Mouse (Mus musculus) thymus, postnatal 36 days (tissue): ENCODE measurements at regions not wholly inside any gene's neighbourhood (a gene's known extent, or its start where the extent isn't known, plus 50 kb on each side); places are given as distances from the start of the nearest gene placed in this dataset.

Experiments
- DNase-seq, 2 experiments: peaks; one replicate each; pipeline ENCODE4 v3.0.0; 2022; ENCODE audit warnings: mixed read lengths in 2 of 2

DNA sequence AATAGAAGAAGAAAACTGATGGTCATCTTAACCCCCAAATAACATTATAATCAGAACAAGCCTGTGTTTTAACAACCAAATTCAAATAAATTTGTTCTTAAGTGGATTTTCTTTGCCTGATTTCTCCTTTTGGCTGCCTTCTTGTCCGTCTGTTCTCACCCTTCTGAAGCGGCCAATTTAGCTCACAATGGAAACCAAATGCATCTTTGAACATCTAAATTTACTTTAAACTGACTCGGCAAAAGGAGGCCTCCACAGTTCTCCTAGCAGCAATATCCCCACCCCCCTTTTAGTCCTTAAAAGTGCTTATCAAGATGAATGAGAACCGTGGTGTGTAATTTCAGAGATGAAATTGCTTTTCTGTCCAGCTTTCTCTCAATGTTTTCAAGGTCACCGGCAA lies 389.6 kb upstream of the Adamts16 start:
- no peak for DNase-seq

- no peak for DNase-seq
Observed at GRCm38 (mm10) chr13:71214776-71215175, 373.2 kb upstream of the Adamts16 start.

DNA sequence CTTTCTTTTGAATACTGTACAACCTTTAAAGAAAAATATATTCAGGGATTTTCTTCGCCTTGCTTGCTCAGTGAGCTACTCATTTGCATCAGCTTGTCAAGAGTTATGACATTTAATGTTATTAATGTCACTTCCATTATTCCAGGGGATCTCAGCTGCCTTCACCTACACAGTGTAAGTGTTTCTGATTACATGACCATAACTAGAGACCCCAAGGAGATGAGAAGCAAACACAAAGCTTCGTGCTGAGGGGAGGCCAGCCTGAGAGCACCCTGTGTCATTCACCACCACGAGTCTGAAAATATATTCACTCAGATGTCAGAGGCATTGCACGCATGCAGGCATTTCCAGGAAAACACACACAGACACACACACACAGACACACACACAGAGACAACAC lies 369.8 kb upstream of the Adamts16 start:
- no peak for DNase-seq

DNA sequence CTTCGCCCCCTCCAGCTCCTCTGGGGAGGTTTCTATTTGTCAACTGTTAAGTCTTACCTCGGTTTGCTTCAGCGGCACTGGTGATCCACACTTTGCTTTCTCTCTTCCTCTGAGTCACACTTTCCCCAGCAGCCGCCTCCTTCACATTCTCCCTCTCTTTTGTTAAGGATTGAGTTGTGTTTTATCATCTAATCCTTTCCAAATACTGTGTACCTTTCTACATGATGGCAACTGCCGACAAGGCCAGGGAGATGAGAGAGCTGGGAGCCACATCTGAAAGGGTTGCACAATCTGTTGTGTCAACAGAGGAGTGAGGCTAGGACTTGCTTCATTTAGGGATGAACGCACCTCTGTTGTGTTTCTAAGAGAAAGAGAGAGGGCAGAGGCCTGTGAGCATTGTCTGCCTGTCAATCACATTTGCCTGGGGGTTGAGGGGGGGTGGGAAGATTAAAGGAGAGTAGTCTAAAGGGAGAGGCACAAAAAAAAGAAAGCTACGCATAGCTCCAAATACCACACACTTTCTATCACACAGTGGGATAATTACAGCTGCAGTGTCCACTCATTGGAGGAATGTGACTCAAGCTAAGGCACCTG lies 369.1 kb upstream of the Adamts16 start:
- no peak for DNase-seq

GRCm38 (mm10) chr13:71205708-71206107 lies 364.1 kb upstream of the Adamts16 start:
- DNase-seq = no peak

DNA sequence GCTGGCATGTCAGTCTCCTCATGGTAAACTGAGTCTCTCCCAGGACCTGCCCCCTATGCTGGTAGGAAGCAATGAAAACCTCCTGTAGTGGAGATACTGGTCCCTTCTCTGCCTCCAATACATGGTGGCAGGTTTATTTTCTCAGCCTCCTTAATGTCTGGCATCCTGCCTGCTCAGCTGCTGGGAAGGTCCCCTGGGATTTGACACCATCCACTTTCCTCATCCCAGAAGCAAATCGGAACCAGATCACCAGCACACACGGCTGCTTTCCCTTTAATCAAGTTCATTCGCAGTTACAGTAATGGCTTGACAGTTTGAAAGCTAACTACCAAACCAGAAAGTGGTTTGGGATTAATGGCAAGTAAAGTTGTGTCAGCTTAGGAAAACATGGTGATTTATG lies 359.0 kb upstream of the Adamts16 start:
- DNase-seq = no peak

- no peak for DNase-seq
Observed at GRCm38 (mm10) chr13:71195675-71196074, 354.1 kb upstream of the Adamts16 start.

DNA sequence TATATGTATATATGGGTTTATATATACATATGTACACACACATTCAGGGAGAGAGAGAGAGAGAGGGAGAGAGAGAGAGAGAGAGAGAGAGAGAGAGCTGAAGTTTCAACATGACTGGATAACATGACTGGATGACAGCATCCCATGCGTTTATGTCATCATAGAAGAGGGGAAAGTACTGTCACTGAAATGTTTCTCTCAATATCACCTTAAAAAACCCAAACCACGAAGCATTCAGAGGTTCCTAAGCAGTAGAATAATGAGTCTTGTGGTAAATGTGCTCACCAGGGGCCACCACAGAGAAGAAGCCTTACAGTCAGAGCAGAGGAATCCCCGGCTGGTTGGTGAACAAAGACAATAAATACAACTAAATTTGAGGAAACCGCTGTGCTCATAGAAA lies 342.9 kb upstream of the Adamts16 start:
- no peak for DNase-seq

GRCm38 (mm10) chr13:71179083-71179482 lies 337.5 kb upstream of the Adamts16 start:
- DNase-seq = no peak

DNA sequence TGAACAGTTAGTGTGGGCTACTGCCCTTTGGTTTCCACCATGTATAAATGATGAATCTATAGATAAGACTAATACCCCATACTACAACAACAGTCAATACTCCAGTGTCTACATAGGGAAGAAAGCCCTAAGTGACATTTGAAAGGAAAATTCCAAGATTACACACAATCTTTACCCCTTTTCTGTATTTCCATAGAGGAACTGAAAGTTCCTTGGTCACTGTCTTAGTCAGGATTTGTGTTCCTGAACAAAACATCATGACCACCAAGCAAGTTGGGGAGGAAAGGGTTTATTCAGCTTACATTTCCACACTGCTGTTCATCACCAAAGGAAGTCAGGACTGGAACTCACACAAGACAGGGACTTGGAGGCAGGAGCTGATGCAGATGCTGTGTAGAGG lies 332.7 kb upstream of the Adamts16 start:
- DNase-seq = no peak

- no peak for DNase-seq
Observed at GRCm38 (mm10) chr13:71166226-71166625, 324.6 kb upstream of the Adamts16 start.

GRCm38 (mm10) chr13:71165096-71165920 lies 323.7 kb upstream of the Adamts16 start:
- DNase-seq = no peak

- no peak for DNase-seq
Observed at GRCm38 (mm10) chr13:71164012-71164411, 322.4 kb upstream of the Adamts16 start.

- no peak for DNase-seq
Observed at GRCm38 (mm10) chr13:71162952-71163351, 321.3 kb upstream of the Adamts16 start.

- no peak for DNase-seq
Observed at GRCm38 (mm10) chr13:71158300-71158860, 316.8 kb upstream of the Adamts16 start.

DNA sequence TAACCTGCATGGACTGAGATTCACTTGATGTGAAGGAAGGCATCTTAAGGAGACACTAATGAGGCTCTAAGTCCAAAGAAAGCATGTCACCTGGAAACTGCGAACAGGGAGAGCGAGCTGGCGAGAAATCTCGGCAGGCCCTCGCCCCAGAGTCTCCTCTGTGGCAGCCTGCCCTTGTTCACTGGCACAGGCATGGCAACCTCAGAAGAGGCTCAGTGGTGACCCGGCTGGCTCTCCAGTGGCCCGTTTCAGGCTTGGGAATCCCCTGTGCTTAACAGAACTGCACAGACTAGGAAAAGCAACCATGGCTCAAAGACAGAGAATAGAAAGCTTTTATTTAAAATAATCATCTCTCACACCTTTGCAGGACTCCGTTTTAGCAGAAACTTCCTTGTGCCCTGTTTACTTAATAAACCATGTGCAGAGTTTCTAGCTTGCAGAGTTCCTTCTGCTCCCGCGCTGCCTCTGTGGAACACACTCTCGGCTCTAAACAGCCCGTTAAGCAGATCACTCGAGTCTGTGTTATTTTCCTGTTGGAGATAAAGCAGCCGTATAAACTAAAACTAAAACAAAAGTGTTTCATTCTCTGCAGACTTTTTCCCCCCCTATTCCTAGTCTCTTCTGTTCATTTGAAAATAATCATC lies 316.2 kb upstream of the Adamts16 start:
- no peak for DNase-seq

DNA sequence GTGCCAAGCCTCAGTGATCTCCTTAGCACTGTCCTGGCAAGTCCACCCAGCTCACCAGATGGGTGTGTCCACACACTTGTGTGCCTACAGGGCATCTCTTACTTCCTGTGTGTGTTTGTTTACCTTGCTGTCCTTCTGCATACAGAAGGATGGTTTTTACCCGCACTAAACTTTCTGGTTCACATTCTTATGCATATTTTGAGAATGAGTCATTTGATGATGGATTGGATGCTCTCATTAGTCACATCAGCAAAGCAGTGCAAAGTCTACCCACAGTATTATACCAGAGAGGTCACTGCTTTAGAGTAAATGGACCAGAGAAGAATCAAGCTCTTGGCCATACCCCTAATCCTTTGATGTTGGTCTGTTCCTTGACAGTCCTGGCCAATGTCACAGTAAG lies 308.5 kb upstream of the Adamts16 start:
- DNase-seq = no peak

GRCm38 (mm10) chr13:71149303-71149696 lies 307.7 kb upstream of the Adamts16 start:
- DNase-seq = no peak

GRCm38 (mm10) chr13:71148491-71149302 lies 307.1 kb upstream of the Adamts16 start:
- DNase-seq = no peak

- DNase-seq = no peak
Observed at GRCm38 (mm10) chr13:71146859-71147443, 305.3 kb upstream of the Adamts16 start.

- DNase-seq = no peak
Observed at GRCm38 (mm10) chr13:71138745-71139312, 297.2 kb upstream of the Adamts16 start.
